Mouse (Mus musculus) kidney, postnatal 0 days (tissue): Measurements from ENCODE around the gene Cldn14. TPM values are rescaled to one million over a fixed set of nuclear protein-coding genes. Genes with fewer than 3 reads are reported as not detected.

Source experiments
- ATAC-seq: fragments of 200-750 bp; cut with Nextera tagmentation; replicated peaks from 2 replicates; pipeline ENCODE4 v1.8.0; 2017; ENCODE audit warnings: low read depth, moderate number of reproducible peaks, moderate TSS enrichment, moderate library complexity; ENCODE audit not compliant: low FRiP score
- DNase-seq: peaks from one replicate; pipeline ENCODE4 v3.0.0-alpha.2; 2016; ENCODE audit warnings: low spot score
- H3K27ac ChIP-seq: fragments of 300-500 bp; sonication (generic); 2 replicates; pipeline ENCODE4 v1.5.1; 2014; ENCODE audit warnings: mild to moderate bottlenecking
- H3K27me3 ChIP-seq: fragments of 300-500 bp; sonication (generic); 2 replicates; pipeline ENCODE4 v1.6.1; 2014; ENCODE audit warnings: low read length, mixed read lengths; ENCODE audit not compliant: insufficient read depth
- H3K36me3 ChIP-seq: fragments of 300-500 bp; sonication (generic); 2 replicates; pipeline ENCODE4 v1.6.1; 2014; ENCODE audit warnings: low read length, mixed read lengths; ENCODE audit not compliant: insufficient read depth
- H3K4me1 ChIP-seq: fragments of 300-500 bp; sonication (generic); replicated peaks from 2 replicates; pipeline ENCODE4 v1.6.1; 2014; ENCODE audit warnings: antibody characterized with exemption, low read length, mixed read lengths; ENCODE audit not compliant: insufficient read depth
- H3K4me2 ChIP-seq: fragments of 300-500 bp; sonication (generic); 2 replicates; pipeline ENCODE4 v1.6.1; 2014; ENCODE audit warnings: mild to moderate bottlenecking, low read length, moderate library complexity, mixed read lengths
- H3K4me3 ChIP-seq: fragments of 300-500 bp; sonication (generic); replicated peaks from 2 replicates; pipeline ENCODE4 v1.5.1; 2014; ENCODE audit warnings: low read depth, low read length
- H3K9ac ChIP-seq: fragments of 300-500 bp; sonication (generic); 2 replicates; pipeline ENCODE4 v1.6.1; 2014; ENCODE audit warnings: low read depth, low read length
- H3K9me3 ChIP-seq: fragments of 300-500 bp; sonication (generic); replicated peaks from 2 replicates; pipeline ENCODE4 v1.6.1; 2016; ENCODE audit warnings: low read length, inconsistent platforms, mixed read lengths
- CTCF ChIP-seq: IDR thresholded peaks from 2 replicates; pipeline ENCODE4 v1.5.1; 2016; ENCODE audit warnings: antibody characterized with exemption, low read depth, mild to moderate bottlenecking, moderate library complexity
- WGBS: fragments of 180-500 bp; shearing (Covaris S2); extraction: QIAGEN DNeasy Blood & Tissue Kit; methylation state at CpG from one replicate; pipeline ENCODE4 v1.1.7; 2014; 5-methylcytosine and 5-hydroxymethylcytosine counted together
- polyA plus RNA-seq: library from polyadenylated mRNA; unstranded; fragments of >200 nt; fragmentation: Nextera tagmentation; extraction: Ambion mirVana; gene quantifications from 2 replicates; pipeline ENCODE4 v1.2.1, GENCODE M21; 2015

The Cldn14 gene
- polyA plus RNA-seq, 1 experiment from 2014 or later: 0.95 TPM

GRCm38 (mm10) chr16:93913881-93914576 lies 94.6 kb downstream of the Cldn14 start:
- no peak overlapping the region for H3K9ac ChIP-seq
- H3K9me3 ChIP-seq: no peaks in the 10 kb centered on the region
- H3K27me3 ChIP-seq: no peaks in the 10 kb centered on the region
- H3K36me3 ChIP-seq: no peaks in the 10 kb centered on the region
- no peak for ATAC-seq
- no peak overlapping the region for H3K4me2 ChIP-seq
- H3K4me3 ChIP-seq: no peak overlapping the region
- TF ChIP-seq CTCF: no peak
- H3K27ac ChIP-seq: peak overlapping the region; percentile 47; the same call in 1 of the 2 replicates
- 68% methylated on average over 10 of the region's 10 CpGs for WGBS
- no peaks in the 10 kb centered on the region for H3K4me1 ChIP-seq
- no peak for DNase-seq

DNA sequence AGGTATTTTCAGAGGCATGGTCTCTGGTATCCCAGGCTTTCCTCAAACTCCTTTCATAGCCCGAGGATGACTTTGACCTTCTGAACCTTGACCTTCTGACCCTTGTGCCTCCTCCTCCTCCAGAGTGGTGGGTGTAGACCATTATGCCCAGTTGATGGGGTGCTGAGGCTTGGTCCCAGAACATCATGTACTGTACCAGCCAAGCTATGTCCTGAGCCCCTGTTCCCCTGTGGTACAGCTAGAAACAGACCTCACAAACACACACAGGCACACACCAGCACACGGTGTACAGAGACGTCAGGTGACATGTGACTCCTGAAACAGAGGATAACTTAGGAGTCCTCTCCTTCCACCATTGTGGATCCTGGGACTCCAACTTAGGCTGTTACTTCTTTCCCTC lies 95.8 kb downstream of the Cldn14 start:
- TF ChIP-seq CTCF: no peak
- 41% methylated on average over 3 of the region's 3 CpGs for WGBS
- no peak overlapping the region for H3K27ac ChIP-seq
- H3K4me1 ChIP-seq: no peaks in the 10 kb centered on the region
- H3K4me3 ChIP-seq: no peak overlapping the region
- no peak overlapping the region for H3K9ac ChIP-seq
- DNase-seq: no peak
- H3K9me3 ChIP-seq: no peaks in the 10 kb centered on the region
- H3K27me3 ChIP-seq: no peaks in the 10 kb centered on the region
- no peak overlapping the region for H3K4me2 ChIP-seq
- no peaks in the 10 kb centered on the region for H3K36me3 ChIP-seq
- peak; percentile 25; the same call in 1 of the 2 replicates for ATAC-seq

DNA sequence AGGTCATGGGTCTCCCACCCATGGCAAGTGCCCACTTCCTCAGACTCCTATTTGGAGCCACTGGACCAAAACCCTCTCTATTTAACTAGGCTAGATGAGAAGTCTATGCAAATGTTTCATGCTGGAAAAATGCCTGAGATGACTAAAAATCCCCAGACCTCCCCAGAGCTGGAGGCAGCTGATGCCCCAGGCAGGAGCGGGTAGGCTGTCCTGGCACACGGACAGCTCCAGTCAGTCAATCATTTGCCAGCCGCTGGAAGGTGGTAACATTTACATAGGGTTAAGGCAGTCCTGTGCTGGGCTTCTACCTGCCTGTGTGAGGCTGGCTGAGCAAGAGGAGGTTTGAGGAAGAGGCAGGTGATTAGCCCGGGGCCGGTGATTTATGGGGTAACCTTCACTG lies 96.5 kb downstream of the Cldn14 start:
- no peaks in the 10 kb centered on the region for H3K27me3 ChIP-seq
- no peak overlapping the region for H3K4me2 ChIP-seq
- 19% methylated on average over 5 of the region's 5 CpGs for WGBS
- H3K9ac ChIP-seq: no peak overlapping the region
- H3K4me3 ChIP-seq: no peak overlapping the region
- no peaks in the 10 kb centered on the region for H3K4me1 ChIP-seq
- TF ChIP-seq CTCF: no peak
- no peaks in the 10 kb centered on the region for H3K36me3 ChIP-seq
- DNase-seq (peak; percentile 54), ATAC-seq (peak; percentile 95)
- H3K9me3 ChIP-seq: no peaks in the 10 kb centered on the region
- H3K27ac ChIP-seq: peak overlapping the region; percentile 54

- Histone ChIP-seq H3K27me3 (no peaks in the 10 kb centered on the region), H3K4me2 (no peak overlapping the region), H3K36me3 (no peaks in the 10 kb centered on the region), H3K9ac (no peak overlapping the region), H3K4me3 (no peak overlapping the region), H3K4me1 (0 out of 2 replicates have a peak, but pooled peaks cover 3% of the 10 kb centered on the region), H3K27ac (peak overlapping the region; percentile 54; the same call in 1 of the 2 replicates), H3K9me3 (no peaks in the 10 kb centered on the region)
- DNase-seq (no peak), ATAC-seq (no peak)
- TF ChIP-seq CTCF: no peak
- WGBS: 73% methylated on average over 28 of the region's 28 CpGs
These were observed 97.6 kb downstream of the Cldn14 start for GRCm38 (mm10) chr16:93910735-93911665.

DNA sequence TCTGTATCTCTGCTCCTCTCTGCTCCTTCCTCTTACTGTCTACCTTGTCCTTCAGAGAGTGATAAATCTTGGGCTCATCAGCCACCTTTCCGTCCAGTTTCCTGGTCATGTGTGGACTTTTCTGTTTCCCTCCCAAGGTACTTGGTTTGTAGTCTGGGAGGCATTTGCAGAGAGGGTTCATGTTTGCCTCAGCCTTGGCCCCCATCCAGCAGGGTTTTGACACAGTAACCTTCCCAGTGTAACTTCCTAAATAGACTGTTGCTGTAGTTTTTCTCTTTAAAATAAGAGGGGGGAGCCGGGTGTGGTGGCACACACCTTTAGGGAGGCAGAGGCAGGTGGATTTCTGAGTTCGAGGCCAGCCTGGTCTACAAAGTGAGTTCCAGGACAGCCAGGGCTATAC lies 98.7 kb downstream of the Cldn14 start:
- WGBS: 70% methylated on average over 3 of the region's 3 CpGs
- TF ChIP-seq CTCF: no peak
- Histone ChIP-seq H3K9ac (no peak overlapping the region), H3K9me3 (no peaks in the 10 kb centered on the region), H3K4me2 (no peak overlapping the region), H3K4me1 (0 out of 2 replicates have a peak, but pooled peaks cover 3% of the 10 kb centered on the region), H3K36me3 (no peaks in the 10 kb centered on the region), H3K27me3 (no peaks in the 10 kb centered on the region), H3K4me3 (no peak overlapping the region), H3K27ac (no peak overlapping the region)
- DNase-seq (no peak), ATAC-seq (no peak)

DNA sequence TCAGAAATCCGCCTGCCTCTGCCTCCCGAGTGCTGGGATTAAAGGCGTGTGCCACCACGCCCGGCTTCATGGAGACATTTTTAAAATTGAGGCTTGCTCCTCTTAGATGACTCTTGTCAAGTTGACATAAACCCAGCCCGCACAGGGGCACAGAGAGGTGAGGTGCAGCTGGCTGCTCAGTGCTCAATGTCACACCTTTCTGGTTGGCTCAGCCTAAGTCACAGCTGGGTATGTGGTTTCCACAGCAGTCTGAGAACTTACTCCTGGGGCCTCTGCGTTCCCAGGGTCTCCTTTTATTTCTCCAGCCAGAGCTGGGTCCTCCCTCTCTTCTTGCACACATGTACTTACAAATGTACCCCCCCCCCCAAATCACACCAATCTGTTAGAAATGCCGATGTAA lies 100.4 kb downstream of the Cldn14 start:
- DNase-seq (no peak), ATAC-seq (no peak)
- no peak for TF ChIP-seq CTCF
- Histone ChIP-seq H3K9ac (no peak overlapping the region), H3K27ac (no peak overlapping the region), H3K36me3 (no peaks in the 10 kb centered on the region), H3K9me3 (no peaks in the 10 kb centered on the region), H3K4me1 (0 out of 2 replicates have a peak, but pooled peaks cover 3% of the 10 kb centered on the region), H3K27me3 (no peaks in the 10 kb centered on the region), H3K4me3 (no peak overlapping the region), H3K4me2 (no peak overlapping the region)
- 88% methylated on average over 8 of the region's 8 CpGs for WGBS
